Mouse (Mus musculus) granulocyte monocyte progenitor cell, adult 5-6 weeks (primary cell): ENCODE results near the gene Tmprss13. TPM values are rescaled to one million over a fixed set of nuclear protein-coding genes. Genes with fewer than 3 reads are reported as not detected.

ENCODE experiments used
- ATAC-seq: replicated peaks from 2 replicates; pipeline ENCODE4 v1.8.0; 2016; ENCODE audit warnings: mild to moderate bottlenecking, moderate TSS enrichment, inconsistent platforms; ENCODE audit not compliant: poor library complexity, severe bottlenecking
- total RNA-seq, 2 experiments: library from RNA; stranded (forward) in 1 of 2; stranded (reverse) in 1 of 2; fragments of 200-712, 200-1000 nt in 1 of 2; fragments of >200 nt in 1 of 2; fragmentation: Nextera tagmentation in 1 of 2; gene quantifications; 2 replicates each; pipeline ENCODE4 v1.2.3; 2014 to 2017

Tmprss13 gene
- total RNA-seq (2014; fragmentation: Nextera tagmentation) (not detected in 2 replicates), total RNA-seq (2017) (not detected in 2 replicates)

- no peak for ATAC-seq
Observed at GRCm38 (mm10) chr9:45318855-45319254, at the start of gene Tmprss13. Gene Tmprss13, plus strand, starts transcription at chr9:45319100.

- ATAC-seq = peak; percentile 20
Observed at GRCm38 (mm10) chr9:45272213-45272612, 46.7 kb upstream of the Tmprss13 start.

GRCm38 (mm10) chr9:45274218-45274617, 44.7 kb upstream of the Tmprss13 start:
- ATAC-seq = peak; percentile 79

GRCm38 (mm10) chr9:45274635-45275034, 44.3 kb upstream of the Tmprss13 start:
- ATAC-seq = peak; percentile 54

- ATAC-seq = no peak
Observed at GRCm38 (mm10) chr9:45280059-45280458, 38.8 kb upstream of the Tmprss13 start.

GRCm38 (mm10) chr9:45280891-45281290, 38.0 kb upstream of the Tmprss13 start:
- ATAC-seq = peak; percentile 77

GRCm38 (mm10) chr9:45282466-45282865, 36.4 kb upstream of the Tmprss13 start:
- peak; percentile 59 for ATAC-seq

- no peak for ATAC-seq
Observed at GRCm38 (mm10) chr9:45291481-45292168, 27.3 kb upstream of the Tmprss13 start.

- ATAC-seq = peak; percentile 52
Observed at GRCm38 (mm10) chr9:45294210-45295011, 24.5 kb upstream of the Tmprss13 start.

GRCm38 (mm10) chr9:45299231-45300006, 19.5 kb upstream of the Tmprss13 start:
- peak; percentile 46 for ATAC-seq

- peak; percentile 87 for ATAC-seq
Observed at GRCm38 (mm10) chr9:45300422-45301104, 18.3 kb upstream of the Tmprss13 start.

GRCm38 (mm10) chr9:45301771-45302170, 17.1 kb upstream of the Tmprss13 start:
- ATAC-seq = no peak

- ATAC-seq = peak; percentile 55
Observed at GRCm38 (mm10) chr9:45306746-45307410, 12.0 kb upstream of the Tmprss13 start.

GRCm38 (mm10) chr9:45308521-45308920, 10.4 kb upstream of the Tmprss13 start:
- no peak for ATAC-seq

GRCm38 (mm10) chr9:45311858-45312257, 7.0 kb upstream of the Tmprss13 start:
- peak; percentile 60 for ATAC-seq

- peak; percentile 87 for ATAC-seq
Observed at GRCm38 (mm10) chr9:45313913-45314312, 5.0 kb upstream of the Tmprss13 start.

GRCm38 (mm10) chr9:45317635-45318034, 1.3 kb upstream of the Tmprss13 start:
- ATAC-seq = no peak

- ATAC-seq = no peak
Observed at GRCm38 (mm10) chr9:45321465-45321864, 2.6 kb downstream of the Tmprss13 start.

GRCm38 (mm10) chr9:45321946-45322430, 3.1 kb downstream of the Tmprss13 start:
- ATAC-seq = no peak
